Mouse (Mus musculus) liver, postnatal 0 days (tissue): ENCODE results near the gene Matn4.
A peak's percentile ranks its signal among the peaks of the same experiment; 100 is the strongest.
"Not testable (repeated sequence)": the region's sequence is repeated elsewhere in the genome, so short reads cannot be mapped to it uniquely, and the experiment has no call there.

Experiments
- CTCF ChIP-seq: sonication (generic); IDR thresholded peaks from 2 replicates; pipeline ENCODE4 v1.5.1; 2016; ENCODE audit warnings: antibody characterized with exemption, low read depth
- EP300 ChIP-seq: IDR thresholded peaks from 2 replicates; pipeline ENCODE4 v1.6.1; 2016; ENCODE audit warnings: antibody characterized with exemption, low read depth, mild to moderate bottlenecking

DNA sequence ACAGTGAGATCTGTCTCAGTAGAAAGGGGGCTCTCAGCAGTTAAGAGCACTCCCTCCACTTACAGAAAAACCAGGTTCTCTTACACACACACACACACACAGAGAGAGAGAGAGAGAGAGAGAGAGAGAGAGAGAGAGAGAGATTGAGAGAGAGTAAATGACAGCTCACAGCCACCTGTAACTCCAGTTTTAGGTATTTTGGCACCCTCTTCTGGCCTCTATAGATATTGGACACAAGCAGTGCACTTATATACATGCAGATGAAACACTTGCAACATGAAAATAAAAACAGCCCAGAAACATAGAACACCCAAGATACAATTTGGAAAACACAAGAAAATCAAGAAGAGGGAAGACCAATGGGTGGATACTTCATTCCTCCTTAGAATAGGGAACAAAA, 57.3 kb downstream of the Matn4 start:
- not testable (repeated sequence) for TF ChIP-seq EP300
- TF ChIP-seq CTCF = 0 out of 2 replicates have a peak, but pooled peaks have one; percentile 20
